Mouse (Mus musculus) CD4-positive, CD25-positive, alpha-beta regulatory T cell, adult 2 months (primary cell): ENCODE data around the gene Ccl11.
A peak's percentile ranks its signal among the peaks of the same experiment; 100 is the strongest.

Source experiments
- DNase-seq: peaks from one replicate; pipeline ENCODE4 v3.0.0-alpha.2; 2012; ENCODE audit warnings: low read depth, low spot score

Gene Ccl11

GRCm38 (mm10) chr11:82047746-82048415 is 9.7 kb upstream of the Ccl11 start:
- peak; percentile 74 for DNase-seq

- no peak for DNase-seq
These were observed 3.8 kb upstream of the Ccl11 start for GRCm38 (mm10) chr11:82053849-82054248.

GRCm38 (mm10) chr11:82062226-82062625 is 4.6 kb downstream of the Ccl11 start:
- no peak for DNase-seq

- DNase-seq, result no peak
These were observed 5.8 kb downstream of the Ccl11 start for GRCm38 (mm10) chr11:82063454-82063853.

DNA sequence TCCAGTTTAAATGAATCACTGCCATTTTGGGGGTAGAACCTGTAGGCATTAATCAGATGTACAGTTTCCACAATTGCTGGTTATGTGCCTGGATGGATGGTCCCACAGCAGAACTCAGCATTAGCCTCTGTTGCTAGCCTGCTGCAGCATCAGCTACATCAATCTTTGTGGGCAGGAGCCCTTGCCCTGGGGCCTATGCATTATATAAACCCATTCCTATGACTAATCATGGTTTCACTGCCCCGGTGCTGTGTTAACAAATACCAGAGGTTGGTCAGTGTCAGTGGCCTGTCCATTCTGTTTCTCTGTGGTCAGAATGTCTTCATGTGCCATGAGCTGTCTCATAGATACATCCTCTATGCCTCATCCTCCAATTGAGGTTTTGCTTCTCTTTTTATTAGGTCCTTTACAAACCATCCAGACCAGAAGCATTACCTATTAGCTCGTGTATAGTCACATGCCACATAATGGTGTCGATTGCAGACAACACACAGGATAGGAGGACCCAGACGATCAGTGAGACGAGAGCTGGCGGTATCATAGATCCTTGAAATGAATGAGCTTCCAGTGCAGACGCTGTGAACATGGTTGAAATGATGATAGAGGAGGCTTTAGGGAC is 9.4 kb downstream of the Ccl11 start:
- DNase-seq, result no peak

DNA sequence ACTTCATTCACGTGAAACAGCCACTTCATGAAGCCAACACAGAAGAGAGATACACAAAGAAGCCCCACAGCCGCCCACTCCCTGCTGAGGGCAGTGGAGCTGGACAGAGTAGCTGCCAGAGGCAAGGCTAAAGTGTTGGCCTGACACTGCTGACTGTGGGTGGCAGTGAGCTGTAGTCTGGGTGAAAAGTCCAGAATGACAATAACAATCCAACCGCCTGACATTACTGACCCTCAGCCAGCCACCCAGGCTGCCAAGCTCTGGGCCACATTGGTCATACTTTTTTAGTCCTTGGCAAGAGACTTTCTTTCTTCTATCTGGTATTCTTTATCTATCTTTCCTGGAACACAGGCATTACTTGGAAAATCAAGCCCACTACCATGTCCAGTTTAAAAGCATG is 13.5 kb downstream of the Ccl11 start:
- no peak for DNase-seq

GRCm38 (mm10) chr11:82072374-82072773 is 14.8 kb downstream of the Ccl11 start:
- no peak for DNase-seq

DNA sequence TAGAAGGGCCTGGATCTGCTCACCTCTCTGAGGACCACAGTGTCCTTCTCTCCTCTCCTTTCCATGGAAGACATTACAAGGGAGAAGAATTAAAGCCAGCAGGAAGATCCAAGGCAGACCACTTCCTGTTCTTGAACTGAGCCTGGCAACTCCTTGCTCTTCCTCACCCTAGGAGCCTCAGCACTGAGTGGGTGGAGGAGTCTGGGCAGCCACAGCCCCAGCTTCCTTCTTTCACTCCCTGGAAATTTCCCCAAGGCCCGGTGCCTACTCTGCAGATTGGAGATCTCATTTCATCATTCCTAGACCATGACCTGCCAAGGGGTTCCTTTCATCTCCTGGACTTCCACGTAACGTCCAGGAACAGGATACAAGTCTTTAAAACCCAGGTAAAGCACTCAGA is 15.4 kb downstream of the Ccl11 start:
- DNase-seq, result no peak

DNA sequence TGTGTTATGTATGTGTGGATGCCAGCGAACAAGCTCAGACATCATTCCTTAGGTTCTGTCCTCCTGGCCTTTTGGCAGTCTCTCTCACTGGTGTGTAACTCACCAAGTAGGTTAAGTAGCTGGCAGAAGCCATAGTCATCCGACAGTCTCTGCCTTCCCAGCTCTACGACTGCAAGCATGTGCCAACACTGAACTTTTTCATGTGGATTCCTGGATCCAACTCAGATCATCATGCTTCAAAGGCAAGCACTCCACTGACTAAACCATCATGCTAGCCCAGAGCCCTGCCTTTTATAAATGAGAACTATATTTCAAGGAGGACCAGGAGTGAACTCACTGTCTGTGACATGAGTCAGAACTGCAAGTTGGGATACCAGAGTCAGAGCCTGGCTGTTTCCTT is 16.1 kb downstream of the Ccl11 start:
- DNase-seq, result no peak

DNA sequence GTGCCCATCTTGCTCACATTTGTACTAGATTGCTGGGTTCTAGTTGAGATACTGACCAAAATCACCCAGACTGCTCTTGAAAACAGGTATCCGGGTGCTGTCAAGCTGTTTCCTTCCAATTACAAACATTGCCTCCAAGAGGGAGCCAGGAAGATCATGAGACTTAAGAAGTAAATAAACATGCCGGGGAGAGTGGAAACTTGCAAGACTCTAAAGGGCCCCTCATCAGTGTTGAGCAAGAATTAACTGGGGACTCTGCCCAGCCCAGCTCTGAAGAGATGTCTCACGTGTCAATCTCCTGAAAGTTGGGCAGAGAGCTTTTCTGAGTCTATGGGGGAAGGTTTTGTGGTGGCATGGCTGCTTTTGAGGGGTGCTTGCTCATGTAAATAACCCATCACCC is 19.4 kb downstream of the Ccl11 start:
- no peak for DNase-seq

GRCm38 (mm10) chr11:82078136-82078730 is 20.6 kb downstream of the Ccl11 start:
- DNase-seq, result no peak

DNA sequence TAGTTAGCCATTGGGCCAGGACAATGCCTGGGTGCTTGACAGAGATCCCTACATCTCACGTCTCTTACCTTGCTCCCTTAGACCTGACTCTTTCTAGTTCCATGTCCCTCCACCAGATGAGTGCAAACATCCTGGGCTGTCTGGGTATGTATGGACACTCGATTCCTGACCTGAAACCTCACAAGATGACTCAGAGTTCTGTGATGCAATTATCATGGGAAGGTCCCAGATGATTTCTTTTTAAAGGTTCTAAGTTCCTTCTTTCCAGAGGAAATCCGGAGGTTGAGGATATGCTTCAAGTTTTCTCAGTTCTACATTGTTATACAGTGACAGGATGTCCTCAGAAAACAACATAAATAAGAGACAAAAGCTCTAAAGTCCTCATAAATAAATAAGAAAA is 23.2 kb downstream of the Ccl11 start:
- DNase-seq, result no peak

GRCm38 (mm10) chr11:82084360-82084759 is 26.7 kb downstream of the Ccl11 start:
- DNase-seq, result no peak

- DNase-seq, result no peak
These were observed 42.1 kb downstream of the Ccl11 start for GRCm38 (mm10) chr11:82099511-82100323.

- DNase-seq, result no peak
These were observed 43.5 kb downstream of the Ccl11 start for GRCm38 (mm10) chr11:82101087-82101486.

DNA sequence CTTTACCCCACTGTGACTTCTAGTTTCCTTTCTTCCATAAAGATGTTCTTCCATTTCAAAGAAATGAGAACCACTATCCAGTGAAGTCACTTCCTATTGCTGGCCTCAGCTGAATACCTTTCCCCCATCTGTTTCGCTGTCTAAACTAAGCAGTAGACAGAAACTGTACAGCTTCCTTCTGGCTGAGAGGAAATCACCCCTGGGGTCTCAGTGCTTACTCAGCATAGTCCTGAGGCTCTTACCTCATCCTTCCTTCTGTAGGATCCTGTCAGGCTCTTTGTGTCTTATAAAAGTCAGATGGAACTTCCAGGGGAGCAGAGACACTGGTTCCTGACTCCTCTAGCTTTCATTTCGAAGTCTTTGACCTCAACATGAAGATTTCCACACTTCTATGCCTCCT is 43.9 kb downstream of the Ccl11 start, which contains the start of gene Ccl12:
TSS of gene Ccl12 (plus strand) at position 317 of the 400 bp plus-strand sequence.
- no peak for DNase-seq

- no peak for DNase-seq
These were observed 52.0 kb downstream of the Ccl11 start for GRCm38 (mm10) chr11:82109611-82110010.

GRCm38 (mm10) chr11:82110372-82111248 is 53.0 kb downstream of the Ccl11 start:
- no peak for DNase-seq
